In genomic region chr15:89475293-89475600, GRCm38 (mm10) we compare ENCODE assay signal across 8 mouse cellular contexts. TPM values are rescaled to one million over a fixed set of nuclear protein-coding genes. Genes with fewer than 3 reads are reported as not detected.
DNase-seq lines count a peak whose midpoint lies in the region; ATAC-seq and TF ChIP-seq lines count a peak whose summit lies in the region.

No protein-coding gene starts in this region.

- H3K4me1 ChIP-seq in erythroblast, embryonic 14.5 days (ENCODE audit: control insufficient read depth): peaks cover 27% of the 10 kb centered on the region
- H3K4me1 ChIP-seq in heart, embryonic 16.5 days (ENCODE audit: control insufficient read depth, insufficient read depth, low read length): peaks cover 12% of the 10 kb centered on the region
- H3K4me1 ChIP-seq in liver, postnatal 0 days (ENCODE audit: insufficient read depth): peaks cover 18% of the 10 kb centered on the region

- 91% methylated on average over 7 of the region's 7 CpGs for WGBS in heart, embryonic 16.5 days
- 60% methylated on average over 7 of the region's 7 CpGs for WGBS in liver, postnatal 0 days (ENCODE audit: insufficient replicate concordance)

- H3K79me2 ChIP-seq in C2C12 (ENCODE audit: control insufficient read depth, insufficient read depth): no peaks in the 10 kb centered on the region

- H3K27ac ChIP-seq in heart, embryonic 16.5 days (ENCODE audit: low read length): no peak overlapping the region
- no peak overlapping the region for H3K27ac ChIP-seq in liver, postnatal 0 days (ENCODE audit: low read depth)

- H3K9ac ChIP-seq in heart, embryonic 16.5 days (ENCODE audit: low read length): peak overlapping the region; percentile 77
- peak overlapping the region; percentile 66 for H3K9ac ChIP-seq in liver, postnatal 0 days (replicated peaks)

- ATAC-seq in erythroblast, adult 5-6 weeks (replicated peaks; ENCODE audit: low FRiP score, poor library complexity, severe bottlenecking): no peak
- no peak for ATAC-seq in heart, embryonic 16.5 days (replicated peaks; ENCODE audit: extremely low read depth, insufficient read depth, low FRiP score)
- ATAC-seq in liver, postnatal 0 days: no peak

- no peak for DNase-seq in liver, postnatal 0 days
- DNase-seq in thymus, adult 18-20 months: no peak
- DNase-seq in thymus, postnatal 10 days (ENCODE audit: low spot score in 2 of 2): no peak
- DNase-seq in embryo, embryonic 10.5 days (ENCODE audit: low spot score): no peak

- peak overlapping the region; percentile 92 for H3K4me2 ChIP-seq in heart, embryonic 16.5 days (ENCODE audit: low read depth, low read length)
- peak overlapping the region; percentile 84 for H3K4me2 ChIP-seq in liver, postnatal 0 days (ENCODE audit: low read depth, low read length)

- no peak overlapping the region for H3ac ChIP-seq in C2C12 (ENCODE audit: control insufficient read depth, insufficient read length, low read depth)

- H3K9me3 ChIP-seq in erythroblast, embryonic 14.5 days (ENCODE audit: control insufficient read depth, low read length): no peaks in the 10 kb centered on the region
- no peaks in the 10 kb centered on the region for H3K9me3 ChIP-seq in heart, embryonic 16.5 days (replicated peaks; ENCODE audit: control insufficient read depth, low read length)
- H3K9me3 ChIP-seq in liver, postnatal 0 days (ENCODE audit: low read length): no peaks in the 10 kb centered on the region

- no peaks in the 10 kb centered on the region; the same call in 1 of the 2 replicates for H3K36me3 ChIP-seq in erythroblast, embryonic 14.5 days (ENCODE audit: control insufficient read depth)
- H3K36me3 ChIP-seq in C2C12 (ENCODE audit: control insufficient read depth, insufficient read depth): no peaks in the 10 kb centered on the region
- no peaks in the 10 kb centered on the region for H3K36me3 ChIP-seq in heart, embryonic 16.5 days (ENCODE audit: control insufficient read depth, insufficient read depth)
- H3K36me3 ChIP-seq in liver, postnatal 0 days (replicated peaks; ENCODE audit: insufficient read depth, low read length): no peaks in the 10 kb centered on the region

- H3K27me3 ChIP-seq in erythroblast, embryonic 14.5 days (ENCODE audit: control insufficient read depth): no peaks in the 10 kb centered on the region
- H3K27me3 ChIP-seq in C2C12 (ENCODE audit: control insufficient read depth, insufficient read depth, insufficient read length): no peaks in the 10 kb centered on the region
- H3K27me3 ChIP-seq in heart, embryonic 16.5 days (ENCODE audit: control insufficient read depth, insufficient read depth, low read length): no peaks in the 10 kb centered on the region
- no peaks in the 10 kb centered on the region for H3K27me3 ChIP-seq in liver, postnatal 0 days (ENCODE audit: insufficient read depth, low read length)

- TF ChIP-seq EP300 in liver, postnatal 0 days (IDR thresholded peaks at IDR 0.05; ENCODE audit: low read depth): no peak

- peak overlapping the region; percentile 71 for H3K4me3 ChIP-seq in erythroblast, embryonic 14.5 days (replicated peaks)
- peak overlapping the region; percentile 45 for H3K4me3 ChIP-seq in C2C12 (ENCODE audit: insufficient read depth, poor library complexity, severe bottlenecking)
- H3K4me3 ChIP-seq in heart, embryonic 16.5 days (ENCODE audit: low read length): peak overlapping the region; percentile 66
- H3K4me3 ChIP-seq in liver, postnatal 0 days (ENCODE audit: low read depth, low read length): peak overlapping the region; percentile 59

- no peaks in the 10 kb centered on the region for H3K79me3 ChIP-seq in C2C12 (ENCODE audit: low read depth)

- TF ChIP-seq CTCF in C2C12 (IDR thresholded peaks at IDR 0.05; ENCODE audit: control insufficient read depth, insufficient read depth, insufficient read length): no peak
- TF ChIP-seq CTCF in liver, postnatal 0 days (IDR thresholded peaks at IDR 0.05; ENCODE audit: low read depth): no peak

TF ChIP-seq in C2C12, 6 proteins besides CTCF, POLR2A, EP300 and RAD21:
- TF ChIP-seq MAX (IDR thresholded peaks at IDR 0.05): no peak
- no peak for TF ChIP-seq CEBPB (IDR thresholded peaks at IDR 0.05; ENCODE audit: low read depth)
- TF ChIP-seq MYOD1 (IDR thresholded peaks at IDR 0.05; ENCODE audit: control insufficient read depth, insufficient read length, low read depth): no peak
- TF ChIP-seq USF1 (IDR thresholded peaks at IDR 0.05; ENCODE audit: low read depth): no peak
- no peak for TF ChIP-seq FOSL1 (IDR thresholded peaks at IDR 0.05; ENCODE audit: insufficient read depth, low read length, poor library complexity, severe bottlenecking)
- TF ChIP-seq MYOG (IDR thresholded peaks at IDR 0.05; ENCODE audit: control insufficient read depth, extremely low read depth, insufficient read length): no peak

RNA-seq across cellular contexts. Expression of gene Arsa, which starts 2.0 kb away (rescaled TPM):
- polyA plus RNA-seq in erythroblast, embryonic 14.5 days (2012): 0.30 and 0.59 TPM in 2 replicates
- total RNA-seq in erythroblast, adult 5-6 weeks (2015; ENCODE audit: low replicate concordance): 0.42 TPM in 1 of 2 replicates, not detected in the other
- 1.5 and 2.2 TPM in 2 replicates for total RNA-seq in erythroblast, adult 5-6 weeks (2017; ENCODE audit: low replicate concordance)
- polyA plus RNA-seq in C2C12 (2012; fragmentation: generic; extraction: Trizol): 22.3 TPM
- polyA plus RNA-seq in heart, embryonic 16.5 days (2015; fragmentation: Nextera tagmentation; extraction: Ambion mirVana): 15.9 and 17.3 TPM in 2 replicates
- polyA plus RNA-seq in liver, postnatal 0 days (2015; fragmentation: Nextera tagmentation; extraction: Ambion mirVana): 4.7 and 5.5 TPM in 2 replicates

RNA-seq across cellular contexts. Expression of gene Mapk8ip2, which starts 21.5 kb away (rescaled TPM):
- polyA plus RNA-seq in erythroblast, embryonic 14.5 days (2012): not detected in 2 replicates
- 0.19 and 0.21 TPM in 2 replicates for total RNA-seq in erythroblast, adult 5-6 weeks (2015; ENCODE audit: low replicate concordance)
- total RNA-seq in erythroblast, adult 5-6 weeks (2017; ENCODE audit: low replicate concordance): 0.14 and 0.34 TPM in 2 replicates
- polyA plus RNA-seq in C2C12 (2012; fragmentation: generic; extraction: Trizol): not detected
- 0.11 and 0.29 TPM in 2 replicates for polyA plus RNA-seq in heart, embryonic 16.5 days (2015; fragmentation: Nextera tagmentation; extraction: Ambion mirVana)
- not detected in 2 replicates for polyA plus RNA-seq in liver, postnatal 0 days (2015; fragmentation: Nextera tagmentation; extraction: Ambion mirVana)

RNA-seq across cellular contexts. Expression of gene Shank3, which starts 24.2 kb away (rescaled TPM):
- polyA plus RNA-seq in erythroblast, embryonic 14.5 days (2012): 0.08 and 0.16 TPM in 2 replicates
- total RNA-seq in erythroblast, adult 5-6 weeks (2015; ENCODE audit: low replicate concordance): 0.63 and 0.77 TPM in 2 replicates
- total RNA-seq in erythroblast, adult 5-6 weeks (2017; ENCODE audit: low replicate concordance): 0.98 and 1.0 TPM in 2 replicates
- 4.0 TPM for polyA plus RNA-seq in C2C12 (2012; fragmentation: generic; extraction: Trizol)
- polyA plus RNA-seq in heart, embryonic 16.5 days (2015; fragmentation: Nextera tagmentation; extraction: Ambion mirVana): 1.6 and 2.0 TPM in 2 replicates
- 0.27 and 0.81 TPM in 2 replicates for polyA plus RNA-seq in liver, postnatal 0 days (2015; fragmentation: Nextera tagmentation; extraction: Ambion mirVana)

RNA-seq across cellular contexts. Expression of gene Chkb, which starts 45.5 kb away (rescaled TPM):
- 19.2 and 20.4 TPM in 2 replicates for polyA plus RNA-seq in erythroblast, embryonic 14.5 days (2012)
- total RNA-seq in erythroblast, adult 5-6 weeks (2015; ENCODE audit: low replicate concordance): 82.0 and 92.2 TPM in 2 replicates
- total RNA-seq in erythroblast, adult 5-6 weeks (2017; ENCODE audit: low replicate concordance): 28.6 and 30.9 TPM in 2 replicates
- polyA plus RNA-seq in C2C12 (2012; fragmentation: generic; extraction: Trizol): 47.1 TPM
- 80.5 and 84.9 TPM in 2 replicates for polyA plus RNA-seq in heart, embryonic 16.5 days (2015; fragmentation: Nextera tagmentation; extraction: Ambion mirVana)
- polyA plus RNA-seq in liver, postnatal 0 days (2015; fragmentation: Nextera tagmentation; extraction: Ambion mirVana): 42.7 and 44.3 TPM in 2 replicates

RNA-seq across cellular contexts. Expression of gene Gm44502, which starts 45.8 kb away (rescaled TPM):
- polyA plus RNA-seq in erythroblast, embryonic 14.5 days (2012): 0.08 and 0.15 TPM in 2 replicates
- not detected in 2 replicates for total RNA-seq in erythroblast, adult 5-6 weeks (2015; ENCODE audit: low replicate concordance)
- 0.14 TPM in 1 of 2 replicates, not detected in the other for total RNA-seq in erythroblast, adult 5-6 weeks (2017; ENCODE audit: low replicate concordance)
- 0.06 TPM for polyA plus RNA-seq in C2C12 (2012; fragmentation: generic; extraction: Trizol)
- polyA plus RNA-seq in heart, embryonic 16.5 days (2015; fragmentation: Nextera tagmentation; extraction: Ambion mirVana): 0.19 and 0.35 TPM in 2 replicates
- not detected in 2 replicates for polyA plus RNA-seq in liver, postnatal 0 days (2015; fragmentation: Nextera tagmentation; extraction: Ambion mirVana)
